Mouse (Mus musculus) thymus, adult 2 months (tissue): ENCODE results near the gene Gp1bb.

Source experiments
- CTCF ChIP-seq: fragments of 200-500 bp; IDR thresholded peaks from 2 replicates; pipeline ENCODE4 v1.5.1; 2012; ENCODE audit warnings: mild to moderate bottlenecking, control low read depth, low read length, moderate library complexity, borderline replicate concordance; ENCODE audit not compliant: control insufficient read depth, poor library complexity, insufficient read depth; ENCODE audit errors: extremely low read depth
- POLR2A ChIP-seq: fragments of 200-500 bp; IDR thresholded peaks from 2 replicates; pipeline ENCODE4 v1.6.1; 2012; ENCODE audit warnings: mild to moderate bottlenecking, low read length, control low read depth, moderate library complexity; ENCODE audit not compliant: control insufficient read depth, poor library complexity, insufficient read depth; ENCODE audit errors: extremely low read depth

DNA sequence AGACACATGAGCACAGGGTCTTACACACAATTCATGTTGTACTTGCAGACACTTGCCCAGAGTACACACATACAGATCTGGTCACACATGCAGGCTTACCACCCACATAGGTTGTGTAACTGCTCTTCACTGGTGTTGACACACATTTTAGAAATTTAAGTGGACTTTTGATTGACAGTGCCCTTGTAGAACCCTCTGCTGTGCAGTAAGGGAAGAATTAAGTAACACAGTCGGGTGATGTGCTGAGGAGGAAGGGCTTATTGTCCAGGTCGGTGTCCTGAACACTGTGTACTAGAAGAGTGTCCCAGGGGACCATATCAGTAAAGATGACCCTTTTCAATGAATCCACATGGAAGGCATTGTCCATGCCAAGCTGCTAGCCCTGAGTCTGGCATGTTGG lies 28.3 kb downstream of the Gp1bb start:
- TF ChIP-seq POLR2A (no peak), CTCF (no peak)
